Mouse (Mus musculus): ENCODE data around the gene Pgr. TPM values are rescaled to one million over a fixed set of nuclear protein-coding genes. Genes with fewer than 3 reads are reported as not detected.

Pgr gene
- polyA plus RNA-seq (2015; fragmentation: Nextera tagmentation; extraction: Ambion mirVana) = 0.30 and 0.34 TPM in 2 replicates

DNA sequence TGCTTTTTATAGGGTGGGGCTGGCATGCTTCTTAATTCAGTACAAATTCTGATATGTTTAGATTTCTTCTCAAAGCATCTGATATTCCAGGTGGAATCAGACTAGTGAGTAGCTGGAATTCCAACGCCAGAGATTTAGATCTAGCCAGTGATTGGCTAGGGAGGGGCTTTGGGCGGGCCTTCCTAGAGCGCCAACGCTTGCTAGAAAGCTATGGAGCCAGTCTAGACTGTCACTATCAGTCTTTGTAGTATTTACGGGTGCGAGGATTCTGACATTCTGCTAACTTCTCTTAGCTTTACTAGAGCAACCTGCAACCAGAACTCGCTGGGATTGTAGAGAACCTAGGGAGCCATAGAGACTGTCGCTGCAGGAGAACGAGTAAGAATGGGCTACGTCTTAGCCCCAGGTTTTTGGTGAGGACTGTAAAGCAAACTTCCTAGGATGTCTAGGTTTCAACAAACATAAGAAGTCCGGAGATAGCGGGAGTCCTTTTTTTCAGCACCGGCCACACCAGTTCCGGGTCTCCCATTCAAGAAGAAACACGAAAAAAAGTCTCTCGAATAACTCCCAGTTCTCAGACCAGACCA, at the start of gene Pgr:
Gene Pgr (plus strand): TSS at position 218 of the 587 bp plus-strand sequence.
- ATAC-seq (ENCODE audit: insufficient read depth, low FRiP score, low read depth) = no peak
- peaks cover 26% of the 10 kb centered on the region for H3K27me3 ChIP-seq (replicated peaks)
- under 1% methylated on average over 16 of the region's 16 CpGs for WGBS

DNA sequence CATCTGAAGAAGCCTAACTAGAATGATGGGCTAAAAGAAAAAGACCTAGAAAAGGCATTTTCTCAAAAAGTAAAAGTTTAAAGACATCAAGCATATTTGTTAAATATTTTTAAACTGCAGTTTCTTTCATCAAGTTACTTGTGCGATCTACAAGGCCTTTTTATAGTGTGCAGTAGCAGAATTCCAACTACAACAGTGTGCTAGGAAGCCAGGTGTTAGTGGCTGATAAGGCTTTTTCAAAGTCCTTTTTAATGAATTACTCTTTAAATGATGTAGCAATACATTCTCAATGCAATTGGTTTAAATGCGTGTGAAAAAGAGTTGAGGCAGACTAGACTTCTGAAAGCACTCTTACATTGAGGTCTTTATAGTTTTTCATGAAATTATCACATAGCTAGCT, 42.2 kb upstream of the Pgr start:
- H3K27ac ChIP-seq = no peak overlapping the region
- H3K4me1 ChIP-seq = no peaks in the 10 kb centered on the region
- no peak overlapping the region for H3K9ac ChIP-seq
- WGBS = 58% methylated on average over 2 of the region's 2 CpGs
- H3K4me3 ChIP-seq (replicated peaks) = no peak overlapping the region
- no peaks in the 10 kb centered on the region for H3K27me3 ChIP-seq (replicated peaks)
- no peaks in the 10 kb centered on the region for H3K9me3 ChIP-seq
- no peak overlapping the region for H3K4me2 ChIP-seq
- no peak for ATAC-seq (ENCODE audit: insufficient read depth, low FRiP score, low read depth)
- H3K36me3 ChIP-seq = no peaks in the 10 kb centered on the region

More for the DNA sequence above, at the start of gene Pgr:
- H3K9ac ChIP-seq = no peak within 1 kb of the TSS
- peak within 1 kb of the TSS; percentile 97 for H3K4me2 ChIP-seq
- H3K27ac ChIP-seq = no peak within 1 kb of the TSS
- H3K36me3 ChIP-seq = no peaks in the 10 kb centered on the region
- H3K4me1 ChIP-seq = peaks cover 21% of the 10 kb centered on the region
- H3K9me3 ChIP-seq = no peaks in the 10 kb centered on the region
- peak within 1 kb of the TSS; percentile 53 for H3K4me3 ChIP-seq (replicated peaks)

DNA sequence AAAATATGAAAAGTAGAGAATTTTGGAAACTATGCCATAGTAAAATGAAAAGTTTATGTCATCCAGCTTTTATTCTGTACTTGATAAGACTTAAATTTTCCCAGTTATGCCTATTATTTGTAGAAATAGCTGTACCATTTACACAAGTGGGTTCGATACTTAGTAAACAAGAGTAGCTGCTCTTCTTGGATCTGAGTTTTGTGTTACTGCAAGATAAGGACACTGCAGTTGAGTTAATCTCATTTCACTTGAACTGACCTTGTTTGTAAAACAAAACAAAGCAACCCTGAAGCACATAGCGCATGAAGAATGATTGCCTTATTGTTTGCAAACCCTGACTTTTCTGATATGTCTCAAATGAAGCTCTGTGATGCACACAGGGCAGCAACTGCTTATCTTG, 31.1 kb upstream of the Pgr start:
- no peaks in the 10 kb centered on the region for H3K4me1 ChIP-seq
- no peak overlapping the region for H3K27ac ChIP-seq
- no peak overlapping the region for H3K4me3 ChIP-seq (replicated peaks)
- H3K4me2 ChIP-seq = no peak overlapping the region
- H3K36me3 ChIP-seq = no peaks in the 10 kb centered on the region
- no peak for ATAC-seq (ENCODE audit: insufficient read depth, low FRiP score, low read depth)
- H3K9me3 ChIP-seq = no peaks in the 10 kb centered on the region
- 59% methylated on average over 2 of the region's 2 CpGs for WGBS
- H3K27me3 ChIP-seq (replicated peaks) = no peaks in the 10 kb centered on the region
- no peak overlapping the region for H3K9ac ChIP-seq

DNA sequence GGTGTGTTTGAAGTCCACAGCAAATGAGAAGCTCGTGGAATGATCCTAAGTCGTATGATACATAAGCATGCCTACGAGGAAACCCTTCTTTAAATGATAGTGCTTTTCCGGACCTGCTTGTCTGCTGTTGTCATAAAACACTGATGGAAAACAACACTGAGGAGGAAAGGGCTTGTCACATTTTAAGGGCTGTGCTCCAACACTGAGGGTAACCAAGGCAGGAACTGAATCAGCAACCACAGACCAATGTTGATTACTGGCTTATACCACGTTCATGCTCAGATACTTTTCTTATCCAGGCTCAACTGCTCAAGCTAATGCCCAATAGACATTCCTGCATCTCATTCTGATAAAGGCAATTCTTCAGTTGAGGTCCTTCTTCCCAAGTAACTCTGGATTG, 4.4 kb upstream of the Pgr start:
- no peak for ATAC-seq (ENCODE audit: insufficient read depth, low FRiP score, low read depth)
- Histone ChIP-seq H3K27ac (no peak overlapping the region), H3K27me3 (replicated peaks) (peaks cover 6% of the 10 kb centered on the region), H3K4me2 (no peak overlapping the region), H3K4me1 (peaks cover 4% of the 10 kb centered on the region), H3K4me3 (replicated peaks) (no peak overlapping the region), H3K36me3 (no peaks in the 10 kb centered on the region), H3K9ac (no peak overlapping the region), H3K9me3 (no peaks in the 10 kb centered on the region)
- WGBS = 71% methylated on average over 5 of the region's 5 CpGs

DNA sequence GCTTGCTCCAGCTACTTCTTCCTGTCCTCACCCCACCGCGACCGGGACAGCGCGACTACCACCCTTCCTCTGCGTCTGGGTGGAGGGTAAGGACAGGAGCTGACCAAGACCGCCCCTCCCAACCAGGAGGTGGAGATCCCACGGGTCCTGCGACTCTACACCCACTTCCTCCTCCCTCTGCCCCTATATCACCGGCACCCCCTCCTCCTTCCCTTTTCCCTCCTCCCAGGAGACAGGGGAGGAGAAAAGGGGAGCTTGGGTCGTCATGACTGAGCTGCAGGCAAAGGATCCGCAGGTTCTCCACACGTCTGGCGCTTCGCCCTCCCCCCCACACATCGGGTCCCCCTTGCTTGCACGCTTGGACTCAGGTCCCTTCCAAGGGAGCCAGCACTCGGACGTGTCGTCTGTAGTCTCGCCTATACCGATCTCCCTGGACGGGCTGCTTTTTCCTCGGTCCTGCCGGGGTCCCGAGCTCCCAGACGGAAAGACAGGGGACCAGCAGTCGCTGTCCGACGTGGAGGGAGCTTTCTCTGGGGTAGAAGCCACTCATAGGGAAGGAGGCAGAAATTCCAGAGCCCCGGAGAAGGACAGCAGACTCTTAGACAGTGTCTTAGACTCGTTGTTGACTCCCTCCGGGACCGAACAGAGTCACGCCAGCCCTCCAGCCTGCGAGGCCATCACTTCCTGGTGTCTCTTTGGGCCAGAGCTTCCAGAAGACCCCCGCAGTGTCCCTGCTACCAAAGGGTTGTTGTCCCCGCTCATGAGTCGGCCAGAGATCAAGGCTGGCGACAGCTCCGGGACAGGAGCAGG, 775 bp downstream of the Pgr start:
- H3K9me3 ChIP-seq = no peaks in the 10 kb centered on the region
- 2% methylated on average over 41 of the region's 41 CpGs for WGBS
- ATAC-seq (ENCODE audit: insufficient read depth, low FRiP score, low read depth) = peak; percentile 33; the same call in 1 of the 2 replicates
- H3K4me1 ChIP-seq = peaks cover 21% of the 10 kb centered on the region
- H3K9ac ChIP-seq = no peak overlapping the region
- no peak overlapping the region for H3K27ac ChIP-seq
- no peaks in the 10 kb centered on the region for H3K36me3 ChIP-seq
- H3K27me3 ChIP-seq (replicated peaks) = peaks cover 26% of the 10 kb centered on the region
- peak overlapping the region; percentile 97 for H3K4me2 ChIP-seq
- H3K4me3 ChIP-seq (replicated peaks) = peak overlapping the region; percentile 53

DNA sequence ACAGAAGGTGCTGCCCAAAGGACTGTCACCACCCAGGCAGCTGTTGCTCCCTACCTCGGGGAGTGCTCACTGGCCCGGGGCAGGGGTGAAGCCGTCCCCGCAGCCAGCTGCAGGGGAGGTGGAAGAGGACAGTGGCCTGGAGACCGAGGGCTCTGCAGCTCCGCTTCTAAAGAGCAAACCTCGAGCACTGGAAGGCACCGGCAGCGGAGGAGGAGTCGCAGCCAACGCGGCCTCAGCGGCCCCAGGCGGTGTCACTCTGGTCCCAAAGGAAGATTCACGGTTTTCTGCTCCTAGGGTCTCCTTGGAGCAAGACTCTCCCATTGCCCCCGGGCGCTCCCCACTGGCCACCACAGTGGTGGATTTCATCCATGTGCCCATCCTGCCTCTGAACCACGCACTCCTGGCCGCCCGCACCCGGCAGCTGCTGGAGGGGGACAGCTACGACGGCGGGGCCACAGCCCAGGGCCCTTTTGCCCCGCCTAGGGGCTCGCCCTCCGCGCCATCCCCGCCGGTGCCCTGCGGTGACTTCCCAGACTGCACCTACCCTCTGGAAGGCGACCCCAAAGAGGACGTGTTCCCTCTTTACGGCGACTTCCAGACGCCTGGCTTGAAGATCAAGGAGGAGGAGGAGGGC, 1.5 kb downstream of the Pgr start:
- peaks cover 21% of the 10 kb centered on the region for H3K4me1 ChIP-seq
- H3K4me2 ChIP-seq = peak overlapping the region; percentile 97
- H3K4me3 ChIP-seq (replicated peaks) = peak overlapping the region; percentile 53
- H3K9ac ChIP-seq = no peak overlapping the region
- H3K27me3 ChIP-seq (replicated peaks) = peaks cover 26% of the 10 kb centered on the region
- ATAC-seq (ENCODE audit: insufficient read depth, low FRiP score, low read depth) = peak; percentile 15
- H3K36me3 ChIP-seq = no peaks in the 10 kb centered on the region
- no peak overlapping the region for H3K27ac ChIP-seq
- under 1% methylated on average over 30 of the region's 36 CpGs for WGBS
- H3K9me3 ChIP-seq = no peaks in the 10 kb centered on the region

DNA sequence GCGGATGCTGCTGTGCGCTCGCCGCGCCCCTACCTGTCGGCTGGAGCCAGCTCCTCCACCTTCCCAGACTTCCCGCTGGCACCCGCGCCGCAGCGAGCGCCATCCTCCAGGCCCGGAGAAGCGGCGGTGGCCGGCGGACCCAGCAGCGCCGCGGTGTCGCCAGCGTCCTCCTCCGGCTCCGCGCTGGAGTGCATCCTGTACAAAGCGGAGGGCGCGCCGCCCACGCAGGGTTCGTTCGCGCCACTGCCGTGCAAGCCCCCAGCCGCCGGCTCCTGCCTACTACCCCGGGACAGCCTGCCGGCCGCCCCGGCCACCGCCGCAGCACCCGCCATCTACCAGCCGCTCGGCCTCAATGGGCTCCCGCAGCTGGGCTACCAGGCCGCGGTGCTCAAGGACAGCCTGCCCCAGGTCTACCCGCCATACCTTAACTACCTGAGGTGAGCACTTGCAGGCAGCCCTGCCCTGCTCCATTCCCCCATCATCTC, 2.1 kb downstream of the Pgr start:
- peaks cover 26% of the 10 kb centered on the region for H3K27me3 ChIP-seq (replicated peaks)
- peak overlapping the region; percentile 97 for H3K4me2 ChIP-seq
- H3K4me1 ChIP-seq = peaks cover 21% of the 10 kb centered on the region
- H3K9ac ChIP-seq = peak overlapping the region; percentile 32; the same call in 1 of the 2 replicates
- peak overlapping the region; percentile 53 for H3K4me3 ChIP-seq (replicated peaks)
- whole genome bisulfite sequencing = under 1% methylated on average over 45 of the region's 49 CpGs
- peak; percentile 48; the same call in 1 of the 2 replicates for ATAC-seq (ENCODE audit: insufficient read depth, low FRiP score, low read depth)
- no peaks in the 10 kb centered on the region for H3K9me3 ChIP-seq
- no peak overlapping the region for H3K27ac ChIP-seq
- H3K36me3 ChIP-seq = no peaks in the 10 kb centered on the region

DNA sequence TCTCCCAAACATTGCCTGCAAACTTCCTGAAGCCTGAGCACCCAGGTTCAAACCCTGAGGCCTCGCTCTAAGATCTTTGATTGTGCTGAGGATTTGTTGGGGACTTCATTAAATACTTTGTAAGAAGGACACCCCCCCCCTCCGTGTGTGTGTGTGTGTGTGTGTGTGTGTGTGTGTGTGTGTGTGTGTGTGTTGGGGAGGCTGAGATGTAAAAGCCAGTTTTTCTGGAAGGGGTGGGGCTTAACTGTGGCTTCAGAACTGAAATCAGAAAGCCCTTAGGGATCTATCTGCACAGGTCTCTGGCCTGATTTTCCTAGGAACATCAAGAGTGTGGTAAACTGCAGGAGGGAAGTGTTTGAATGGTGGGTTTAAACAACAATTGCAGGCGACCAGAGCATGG, 2.6 kb downstream of the Pgr start:
- ATAC-seq (ENCODE audit: insufficient read depth, low FRiP score, low read depth) = no peak
- Histone ChIP-seq H3K4me2 (peak overlapping the region; percentile 97), H3K4me3 (replicated peaks) (peak overlapping the region; percentile 53; the same call in 1 of the 2 replicates), H3K9ac (no peak overlapping the region), H3K27me3 (replicated peaks) (peaks cover 26% of the 10 kb centered on the region), H3K36me3 (no peaks in the 10 kb centered on the region), H3K27ac (no peak overlapping the region), H3K9me3 (no peaks in the 10 kb centered on the region), H3K4me1 (peaks cover 21% of the 10 kb centered on the region)
- 39% methylated on average over 3 of the region's 3 CpGs for WGBS

DNA sequence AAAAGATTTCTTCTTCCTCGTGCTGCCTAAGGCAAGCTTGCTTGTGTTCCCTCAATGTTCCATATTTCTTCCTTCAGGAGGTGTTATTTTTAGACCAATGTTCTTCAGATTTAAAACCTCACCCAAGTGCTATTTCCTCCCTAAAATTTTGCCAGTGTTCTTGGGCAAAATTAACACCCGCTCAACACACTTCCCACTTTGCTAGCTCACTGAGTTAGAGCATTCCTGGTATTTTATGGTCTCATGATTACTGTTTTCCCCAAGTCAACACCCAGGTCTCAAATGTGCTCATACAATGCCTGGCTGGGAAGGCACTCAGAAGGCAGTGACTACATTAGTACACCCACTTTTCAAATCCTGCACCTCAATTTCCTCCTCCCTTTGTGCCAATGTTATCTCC, 27.9 kb downstream of the Pgr start:
- Histone ChIP-seq H3K27ac (no peak overlapping the region), H3K4me1 (no peaks in the 10 kb centered on the region), H3K27me3 (replicated peaks) (no peaks in the 10 kb centered on the region), H3K4me3 (replicated peaks) (no peak overlapping the region), H3K4me2 (no peak overlapping the region), H3K9me3 (no peaks in the 10 kb centered on the region), H3K36me3 (no peaks in the 10 kb centered on the region), H3K9ac (no peak overlapping the region)
- ATAC-seq (ENCODE audit: insufficient read depth, low FRiP score, low read depth) = no peak
- 93% methylated on average over 2 of the region's 2 CpGs for WGBS

DNA sequence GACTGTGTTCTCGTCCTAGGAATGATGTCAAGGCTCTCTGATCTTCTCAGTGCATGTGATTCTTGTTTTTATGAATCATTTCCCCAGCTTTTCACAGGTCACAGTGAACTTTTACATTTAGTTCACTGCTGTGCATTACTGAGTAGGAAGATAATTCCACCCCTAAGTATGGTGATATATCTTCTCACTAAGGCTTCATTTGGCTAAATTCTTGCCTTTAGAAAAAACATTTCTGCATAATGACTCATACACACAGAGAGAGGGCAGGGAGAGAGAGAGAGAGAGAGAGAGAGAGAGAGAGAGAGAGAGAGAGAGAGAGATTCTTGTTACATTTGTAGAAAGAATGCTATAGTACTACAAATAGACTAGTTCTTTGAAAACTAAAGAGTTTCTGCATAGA, 38.1 kb downstream of the Pgr start:
- no peak overlapping the region for H3K27ac ChIP-seq
- H3K4me2 ChIP-seq = no peak overlapping the region
- H3K9ac ChIP-seq = no peak overlapping the region
- H3K4me1 ChIP-seq = no peaks in the 10 kb centered on the region
- no peak for ATAC-seq (ENCODE audit: insufficient read depth, low FRiP score, low read depth)
- H3K36me3 ChIP-seq = no peaks in the 10 kb centered on the region
- no peaks in the 10 kb centered on the region for H3K9me3 ChIP-seq
- WGBS = 23% methylated on average over 1 of the region's 1 CpGs
- no peak overlapping the region for H3K4me3 ChIP-seq (replicated peaks)
- H3K27me3 ChIP-seq (replicated peaks) = no peaks in the 10 kb centered on the region

DNA sequence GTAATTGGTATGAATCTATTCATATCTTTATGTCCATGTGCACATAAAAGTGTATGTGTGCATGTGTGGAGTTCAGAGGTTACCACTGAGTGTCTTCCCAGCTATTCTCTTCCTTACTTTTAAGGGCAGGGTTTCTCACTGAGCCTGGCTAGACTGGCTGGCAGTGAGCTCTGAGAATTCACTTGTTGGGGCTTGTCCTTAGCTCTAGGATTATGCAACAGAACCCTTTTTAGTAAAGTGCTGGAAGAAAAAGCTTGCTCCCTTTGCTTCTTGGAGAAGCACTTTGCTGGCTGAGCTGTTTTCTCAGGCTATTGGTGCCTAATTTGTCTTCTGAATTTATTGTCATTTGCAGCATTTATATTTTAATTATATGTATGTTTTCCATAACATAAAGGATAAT, 53.7 kb downstream of the Pgr start:
- no peaks in the 10 kb centered on the region for H3K4me1 ChIP-seq
- no peaks in the 10 kb centered on the region for H3K36me3 ChIP-seq
- no peaks in the 10 kb centered on the region for H3K27me3 ChIP-seq (replicated peaks)
- no peaks in the 10 kb centered on the region for H3K9me3 ChIP-seq
- no peak overlapping the region for H3K4me3 ChIP-seq (replicated peaks)
- H3K9ac ChIP-seq = no peak overlapping the region
- H3K27ac ChIP-seq = no peak overlapping the region
- H3K4me2 ChIP-seq = no peak overlapping the region
- ATAC-seq (ENCODE audit: insufficient read depth, low FRiP score, low read depth) = no peak

Measured in stomach, embryonic 15.5 days (tissue).